ENCODE assay signal across 8 mouse cellular contexts in genomic region chr9:43102931-43103330, GRCm38 (mm10). TPM values are rescaled to one million over a fixed set of nuclear protein-coding genes. Genes with fewer than 3 reads are reported as not detected.
DNase-seq lines count a peak whose midpoint lies in the region; ATAC-seq and TF ChIP-seq lines count a peak whose summit lies in the region.

No protein-coding gene starts in this region.

- H3K4me1 ChIP-seq in heart, adult 2 months (ENCODE audit: control insufficient read depth, insufficient read depth, low read length), result peaks cover 17% of the 10 kb centered on the region
- peaks cover 12% of the 10 kb centered on the region for H3K4me1 ChIP-seq in brown adipose tissue, adult 24 weeks (ENCODE audit: control insufficient read depth, insufficient read depth, insufficient read length, low read length)
- peaks cover 6% of the 10 kb centered on the region; the same call in 1 of the 2 replicates for H3K4me1 ChIP-seq in hindbrain, embryonic 11.5 days (replicated peaks; ENCODE audit: control insufficient read depth, insufficient read depth, low read length)
- peaks cover 43% of the 10 kb centered on the region for H3K4me1 ChIP-seq in midbrain, embryonic 10.5 days

- H3K79me2 ChIP-seq in heart, adult 2 months (replicated peaks; ENCODE audit: control insufficient read depth, insufficient read depth, low read length), result peaks cover 3% of the 10 kb centered on the region; the same call in 1 of the 2 replicates

- TF ChIP-seq CTCF in heart, adult 2 months (IDR thresholded peaks at IDR 0.05), result 0 out of 2 replicates have a peak, but pooled peaks have one; percentile 5

- no peak for ATAC-seq in hindbrain, embryonic 11.5 days (ENCODE audit: low FRiP score)

- WGBS in heart, adult 2 months, result 67% methylated on average over 2 of the region's 2 CpGs
- WGBS in hindbrain, embryonic 11.5 days, result 96% methylated on average over 2 of the region's 2 CpGs
- 92% methylated on average over 2 of the region's 2 CpGs for WGBS in midbrain, embryonic 10.5 days

- peak overlapping the region; percentile 15 for H3K9ac ChIP-seq in heart, adult 2 months (ENCODE audit: low read depth, low read length)
- no peak overlapping the region for H3K9ac ChIP-seq in hindbrain, embryonic 11.5 days (ENCODE audit: low read depth, low read length)

- no peak for DNase-seq in heart, adult 2 months
- DNase-seq in heart, postnatal 10 days, result no peak
- no peak for DNase-seq in hindbrain, embryonic 11.5 days (ENCODE audit: low spot score)
- no peak for DNase-seq in midbrain, embryonic 10.5 days (ENCODE audit: low spot score)
- no peak for DNase-seq in cerebellum, postnatal 14 days
- no peak for DNase-seq in thymus, postnatal 25 days
- DNase-seq in T-cell, adult 2 months (ENCODE audit: low spot score), result no peak

- no peaks in the 10 kb centered on the region for H3K27me3 ChIP-seq in heart, adult 2 months (ENCODE audit: control insufficient read depth, insufficient read depth, low read length)
- H3K27me3 ChIP-seq in hindbrain, embryonic 11.5 days (ENCODE audit: control insufficient read depth, insufficient read depth, low read length), result no peaks in the 10 kb centered on the region
- H3K27me3 ChIP-seq in midbrain, embryonic 10.5 days (ENCODE audit: low read depth, poor library complexity, severe bottlenecking), result no peaks in the 10 kb centered on the region

- H3K27ac ChIP-seq in heart, adult 2 months, result peak overlapping the region; percentile 98
- peak overlapping the region; percentile 46 for H3K27ac ChIP-seq in brown adipose tissue, adult 24 weeks (replicated peaks; ENCODE audit: low read depth, low read length)
- no peak overlapping the region for H3K27ac ChIP-seq in hindbrain, embryonic 11.5 days (ENCODE audit: low read depth, low read length)
- H3K27ac ChIP-seq in midbrain, embryonic 10.5 days (replicated peaks), result 0 out of 2 replicates have a peak overlapping the region, but pooled peaks have one; percentile 23

- H3K36me3 ChIP-seq in heart, adult 2 months (ENCODE audit: control insufficient read depth, insufficient read depth, low read length), result peaks cover 17% of the 10 kb centered on the region
- H3K36me3 ChIP-seq in hindbrain, embryonic 11.5 days (ENCODE audit: control insufficient read depth, insufficient read depth, low read length), result no peaks in the 10 kb centered on the region
- peaks cover 2% of the 10 kb centered on the region; the same call in 1 of the 2 replicates for H3K36me3 ChIP-seq in midbrain, embryonic 10.5 days

- H3K4me3 ChIP-seq in heart, adult 2 months, result peak overlapping the region; percentile 90
- peak overlapping the region; percentile 48 for H3K4me3 ChIP-seq in brown adipose tissue, adult 24 weeks (ENCODE audit: insufficient read depth, low read depth, low read length)
- 0 out of 2 replicates have a peak overlapping the region, but pooled peaks have one; percentile 2 for H3K4me3 ChIP-seq in hindbrain, embryonic 11.5 days (ENCODE audit: low read depth, low read length)
- peak overlapping the region; percentile 80 for H3K4me3 ChIP-seq in midbrain, embryonic 10.5 days

- no peaks in the 10 kb centered on the region for H3K9me3 ChIP-seq in hindbrain, embryonic 11.5 days (ENCODE audit: control insufficient read depth, low read length)
- H3K9me3 ChIP-seq in midbrain, embryonic 10.5 days (replicated peaks), result no peaks in the 10 kb centered on the region

- H3K4me2 ChIP-seq in hindbrain, embryonic 11.5 days (replicated peaks; ENCODE audit: low read depth, low read length), result peak overlapping the region; percentile 23; the same call in 1 of the 2 replicates

- TF ChIP-seq EP300 in heart, adult 2 months (IDR thresholded peaks at IDR 0.05; ENCODE audit: insufficient read depth, low read depth, low read length), result no peak

- TF ChIP-seq POLR2A in heart, adult 2 months (IDR thresholded peaks at IDR 0.05; ENCODE audit: insufficient read depth, low read depth, low read length), result no peak

- intact Hi-C loops in heart, adult 2 months (cut with DNase I), result loop anchor here (2.0 kb wide), 1 partner anchor 64 kb away; no protein-coding TSS in a partner anchor
- intact Hi-C loops in heart, postnatal 10 days (cut with DNase I), result loop anchor here (5.0 kb wide), 1 partner anchor 61 kb away; no protein-coding TSS in a partner anchor

RNA-seq across cellular contexts. Expression of gene Arhgef12, which starts 4.1 kb away (rescaled TPM):
- total RNA-seq in heart, adult 2 months (2021), result 100 to 1,000 TPM; 136 to 150 TPM
- 34.8 and 66.4 TPM in 2 replicates for polyA plus RNA-seq in heart, adult 2 months (2012; rRNA removed)
- total RNA-seq in heart, postnatal 10 days (2021), result 100 to 1,000 TPM; 167 to 181 TPM
- polyA plus RNA-seq in brown adipose tissue, adult 24 weeks (2012; ENCODE audit: insufficient read depth, insufficient read length, missing spikeins), result 47.7 and 58.9 TPM in 2 replicates
- polyA plus RNA-seq in hindbrain, embryonic 11.5 days (2014; fragmentation: Nextera tagmentation; extraction: Ambion mirVana), result 11.6 and 22.5 TPM in 2 replicates
- polyA plus RNA-seq in midbrain, embryonic 10.5 days (2016; fragmentation: Nextera tagmentation; extraction: Ambion mirVana), result 7.3 and 7.8 TPM in 2 replicates

RNA-seq across cellular contexts. Expression of gene Tmem136, which starts 13.4 kb away (rescaled TPM):
- total RNA-seq in heart, adult 2 months (2021), result 1 to 10 TPM; 5.7 to 7.1 TPM
- 7.4 and 10.2 TPM in 2 replicates for polyA plus RNA-seq in heart, adult 2 months (2012; rRNA removed)
- total RNA-seq in heart, postnatal 10 days (2021), result 1 to 10 TPM; 7.4 to 9.1 TPM
- polyA plus RNA-seq in brown adipose tissue, adult 24 weeks (2012; ENCODE audit: insufficient read depth, insufficient read length, missing spikeins), result 1.6 and 2.5 TPM in 2 replicates
- 16.9 and 19.2 TPM in 2 replicates for polyA plus RNA-seq in hindbrain, embryonic 11.5 days (2014; fragmentation: Nextera tagmentation; extraction: Ambion mirVana)
- polyA plus RNA-seq in midbrain, embryonic 10.5 days (2016; fragmentation: Nextera tagmentation; extraction: Ambion mirVana), result 12.6 and 16.3 TPM in 2 replicates

Comparison
In these comparisons a context has a peak if more than half of its experiments do, and no peak if none do; other contexts are left out.
1. H3K4me3 ChIP-seq: peak in every context shown above with its lines; median percentile 90 in heart, adult 2 months; 80 in midbrain, embryonic 10.5 days; 48 in brown adipose tissue, adult 24 weeks; 2 in hindbrain, embryonic 11.5 days.